Mouse (Mus musculus): ENCODE data around the gene Slc25a1. TPM values are rescaled to one million over a fixed set of nuclear protein-coding genes. Genes with fewer than 3 reads are reported as not detected.
"Not testable (repeated sequence)": the region's sequence is repeated elsewhere in the genome, so short reads cannot be mapped to it uniquely, and the experiment has no call there.

Slc25a1 gene
- 127 and 131 TPM in 2 replicates for polyA plus RNA-seq (2014; fragmentation: Nextera tagmentation; extraction: Ambion mirVana)

DNA sequence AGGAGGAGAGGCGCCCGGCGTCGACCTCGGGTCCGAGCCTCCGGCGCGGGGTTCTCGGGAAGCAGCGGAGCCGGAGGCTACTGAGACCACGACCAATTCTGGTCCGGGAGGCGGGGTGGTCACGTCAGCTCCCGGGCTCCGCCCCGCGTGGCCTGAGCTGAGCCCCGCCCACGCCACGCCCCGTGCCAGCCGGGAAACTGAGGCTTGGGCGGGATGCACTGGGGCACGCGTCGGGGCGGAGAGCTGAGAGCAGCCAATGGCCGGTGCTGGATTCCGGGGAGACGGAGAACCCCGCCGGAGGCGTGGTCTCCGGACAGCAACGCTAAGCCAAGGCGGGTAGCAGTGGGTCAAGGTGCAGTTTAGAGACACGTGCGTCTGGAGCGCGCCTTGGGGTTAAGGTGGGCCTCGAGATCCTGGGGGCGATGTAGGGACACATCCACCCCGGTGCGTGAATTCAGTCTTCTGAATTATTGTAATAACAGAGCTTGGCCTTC, at the start of gene Slc25a1:
Gene Slc25a1 (minus strand): TSS at position 133 of the 494 bp plus-strand sequence.
- Histone ChIP-seq H3K9me3 (ENCODE audit: control insufficient read depth, low read length) (no peaks in the 10 kb centered on the region), H3K4me2 (ENCODE audit: low read depth) (peak within 1 kb of the TSS; percentile 75), H3K9ac (ENCODE audit: low read length) (peak within 1 kb of the TSS; percentile 77), H3K27me3 (ENCODE audit: control insufficient read depth, insufficient read depth, low read length) (no peaks in the 10 kb centered on the region), H3K36me3 (ENCODE audit: control insufficient read depth, insufficient read depth, low read length) (peaks cover 2% of the 10 kb centered on the region; the same call in 1 of the 2 replicates), H3K27ac (ENCODE audit: low read depth, low read length) (peak within 1 kb of the TSS; percentile 80), H3K4me1 (ENCODE audit: control insufficient read depth, insufficient read depth, low read length) (peaks cover 3% of the 10 kb centered on the region; the same call in 1 of the 2 replicates), H3K4me3 (ENCODE audit: low read depth, low read length) (peak within 1 kb of the TSS; percentile 81)
- DNase-seq (ENCODE audit: low spot score) = peak; percentile 87
- under 1% methylated on average over 46 of the region's 47 CpGs for WGBS
- peak; percentile 87 for ATAC-seq (ENCODE audit: insufficient read depth, low FRiP score, low TSS enrichment)

DNA sequence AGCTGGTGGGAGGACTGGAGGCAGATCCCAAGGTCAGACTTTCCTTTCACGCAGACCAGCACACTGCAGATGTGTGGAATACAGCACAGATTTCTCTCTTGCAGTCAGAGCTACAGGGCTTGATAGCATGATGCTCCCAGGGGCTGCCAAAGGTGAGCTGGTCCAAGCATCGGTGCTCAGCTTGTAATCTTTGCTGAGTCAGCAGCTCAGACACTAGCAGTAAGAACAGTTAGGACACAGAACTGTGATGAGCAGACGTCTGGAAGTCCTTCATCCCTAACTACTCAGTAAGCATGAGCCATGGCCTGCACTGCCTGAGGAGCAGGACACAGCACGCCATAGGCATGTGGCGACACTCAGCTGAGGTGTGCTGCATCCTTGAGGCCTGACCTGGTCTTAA, 43.8 kb upstream of the Slc25a1 start:
- WGBS = 79% methylated on average over 5 of the region's 5 CpGs
- H3K4me3 ChIP-seq (ENCODE audit: low read depth, low read length) = no peak overlapping the region
- H3K9ac ChIP-seq (ENCODE audit: low read length) = no peak overlapping the region
- no peaks in the 10 kb centered on the region for H3K27me3 ChIP-seq (ENCODE audit: control insufficient read depth, insufficient read depth, low read length)
- no peaks in the 10 kb centered on the region for H3K9me3 ChIP-seq (ENCODE audit: control insufficient read depth, low read length)
- no peaks in the 10 kb centered on the region for H3K4me1 ChIP-seq (ENCODE audit: control insufficient read depth, insufficient read depth, low read length)
- ATAC-seq (ENCODE audit: insufficient read depth, low FRiP score, low TSS enrichment) (no peak), DNase-seq (ENCODE audit: low spot score) (no peak)
- H3K4me2 ChIP-seq (ENCODE audit: low read depth) = no peak overlapping the region
- no peaks in the 10 kb centered on the region for H3K36me3 ChIP-seq (ENCODE audit: control insufficient read depth, insufficient read depth, low read length)
- no peak overlapping the region for H3K27ac ChIP-seq (ENCODE audit: low read depth, low read length)

DNA sequence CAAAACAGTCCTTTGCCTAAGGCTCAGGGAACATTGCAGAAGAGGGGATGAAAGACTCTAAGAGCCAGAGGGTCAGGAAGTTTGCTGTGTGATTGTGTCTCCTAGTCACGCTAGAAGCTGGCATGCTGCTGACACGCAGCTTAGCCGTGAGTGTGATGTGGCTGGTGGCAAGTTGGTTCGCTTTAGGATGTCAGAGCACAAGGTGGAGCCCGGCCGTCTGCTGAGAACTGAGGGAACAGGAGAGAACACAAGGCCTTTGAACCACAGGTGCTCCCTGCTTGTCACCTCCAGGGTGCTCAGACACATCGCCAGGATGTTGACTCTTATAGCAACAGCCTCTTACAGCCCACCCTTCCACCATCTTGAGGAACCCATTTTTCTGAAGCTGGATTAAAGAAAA, 34.1 kb upstream of the Slc25a1 start:
- H3K36me3 ChIP-seq (ENCODE audit: control insufficient read depth, insufficient read depth, low read length) = no peaks in the 10 kb centered on the region
- no peak overlapping the region for H3K4me2 ChIP-seq (ENCODE audit: low read depth)
- no peak overlapping the region for H3K9ac ChIP-seq (ENCODE audit: low read length)
- no peak overlapping the region for H3K27ac ChIP-seq (ENCODE audit: low read depth, low read length)
- H3K4me3 ChIP-seq (ENCODE audit: low read depth, low read length) = no peak overlapping the region
- no peak for DNase-seq (ENCODE audit: low spot score)
- H3K9me3 ChIP-seq (ENCODE audit: control insufficient read depth, low read length) = no peaks in the 10 kb centered on the region
- no peak for ATAC-seq (ENCODE audit: insufficient read depth, low FRiP score, low TSS enrichment)
- H3K27me3 ChIP-seq (ENCODE audit: control insufficient read depth, insufficient read depth, low read length) = no peaks in the 10 kb centered on the region
- WGBS = 85% methylated on average over 7 of the region's 7 CpGs
- H3K4me1 ChIP-seq (ENCODE audit: control insufficient read depth, insufficient read depth, low read length) = no peaks in the 10 kb centered on the region

DNA sequence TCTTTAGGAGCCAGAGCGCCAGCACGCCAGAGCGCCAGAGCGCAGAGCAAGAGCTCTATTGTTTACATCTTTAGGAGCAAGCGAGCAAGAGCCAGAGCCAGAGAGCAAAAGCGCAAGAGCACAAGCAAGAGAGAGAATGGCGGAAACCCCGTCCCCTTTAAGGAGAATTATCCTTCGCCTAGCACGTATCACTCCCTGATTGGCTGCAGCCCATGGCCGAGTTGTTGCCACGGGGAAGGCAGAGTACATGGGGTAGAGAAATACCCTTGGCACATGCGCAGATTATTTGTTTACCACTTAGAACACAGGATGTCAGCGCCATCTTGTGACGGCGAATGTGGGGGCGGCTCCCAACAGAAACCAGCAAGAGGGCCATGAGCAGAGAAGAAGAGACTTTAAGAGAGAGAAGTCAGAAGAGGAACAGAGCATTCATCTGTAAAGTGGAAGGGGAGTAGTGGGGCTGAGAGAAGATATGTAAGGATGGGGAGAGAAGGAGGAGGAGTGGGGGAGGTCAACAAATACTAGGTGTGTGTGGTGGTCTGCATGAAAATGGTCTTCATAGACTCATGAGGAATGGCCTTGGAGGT, 28.1 kb upstream of the Slc25a1 start:
- H3K4me2 ChIP-seq (ENCODE audit: low read depth); H3K27me3 ChIP-seq (ENCODE audit: control insufficient read depth, insufficient read depth, low read length); H3K27ac ChIP-seq (ENCODE audit: low read depth, low read length); H3K9me3 ChIP-seq (ENCODE audit: control insufficient read depth, low read length); H3K4me1 ChIP-seq (ENCODE audit: control insufficient read depth, insufficient read depth, low read length); H3K9ac ChIP-seq (ENCODE audit: low read length); H3K36me3 ChIP-seq (ENCODE audit: control insufficient read depth, insufficient read depth, low read length); ATAC-seq (ENCODE audit: insufficient read depth, low FRiP score, low TSS enrichment); H3K4me3 ChIP-seq (ENCODE audit: low read depth, low read length); DNase-seq (ENCODE audit: low spot score): not testable (repeated sequence)
- WGBS = 93% methylated on average over 16 of the region's 17 CpGs

DNA sequence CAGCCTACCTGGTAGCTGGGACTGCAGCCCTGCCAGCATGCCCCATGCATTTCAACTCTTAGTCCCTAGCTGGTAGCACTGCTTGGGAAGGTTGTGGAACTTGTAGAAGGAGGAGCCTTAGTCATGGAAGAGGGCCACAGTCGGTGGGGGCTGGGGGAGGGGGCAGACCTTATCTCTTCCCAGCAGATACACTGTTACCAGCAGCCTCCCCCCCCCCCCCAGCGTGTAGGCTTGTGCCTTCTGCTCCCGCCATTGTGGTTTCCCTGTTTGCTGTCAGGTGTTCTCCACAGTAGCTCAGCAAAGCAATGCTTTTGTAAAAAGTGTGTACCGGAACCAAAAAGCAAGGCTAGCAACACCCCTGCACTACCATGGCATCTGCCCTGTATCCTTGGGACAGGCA, 23.6 kb upstream of the Slc25a1 start:
- no peak overlapping the region for H3K4me3 ChIP-seq (ENCODE audit: low read depth, low read length)
- WGBS = 84% methylated on average over 4 of the region's 4 CpGs
- H3K4me2 ChIP-seq (ENCODE audit: low read depth) = no peak overlapping the region
- DNase-seq (ENCODE audit: low spot score) (no peak), ATAC-seq (ENCODE audit: insufficient read depth, low FRiP score, low TSS enrichment) (no peak)
- H3K27me3 ChIP-seq (ENCODE audit: control insufficient read depth, insufficient read depth, low read length) = no peaks in the 10 kb centered on the region
- no peak overlapping the region for H3K27ac ChIP-seq (ENCODE audit: low read depth, low read length)
- no peaks in the 10 kb centered on the region for H3K9me3 ChIP-seq (ENCODE audit: control insufficient read depth, low read length)
- H3K4me1 ChIP-seq (ENCODE audit: control insufficient read depth, insufficient read depth, low read length) = no peaks in the 10 kb centered on the region
- no peak overlapping the region for H3K9ac ChIP-seq (ENCODE audit: low read length)
- no peaks in the 10 kb centered on the region for H3K36me3 ChIP-seq (ENCODE audit: control insufficient read depth, insufficient read depth, low read length)

DNA sequence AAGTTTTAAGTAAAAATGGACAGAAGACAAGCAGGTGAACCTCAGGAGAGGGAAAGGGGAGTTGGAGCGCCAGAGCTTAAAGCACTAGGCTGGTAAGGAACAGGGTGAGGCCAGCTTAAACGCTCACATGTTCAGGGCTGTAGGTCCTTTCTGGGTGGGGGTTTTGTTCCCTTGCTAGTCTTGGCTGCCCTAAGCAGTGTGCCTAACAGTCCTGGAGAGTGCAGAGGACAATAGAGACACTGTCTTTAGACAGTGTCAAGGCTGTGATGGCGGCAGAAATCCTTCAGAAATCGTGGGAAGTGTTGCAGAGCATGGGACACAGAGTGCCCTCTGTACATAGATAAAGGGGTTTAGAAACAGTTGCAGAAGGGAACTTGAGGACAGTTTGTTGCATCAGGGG, 22.0 kb upstream of the Slc25a1 start:
- Histone ChIP-seq H3K4me2 (ENCODE audit: low read depth) (no peak overlapping the region), H3K4me3 (ENCODE audit: low read depth, low read length) (no peak overlapping the region)
- WGBS = 63% methylated on average over 4 of the region's 4 CpGs

GRCm38 (mm10) chr16:17949421-17949877, 21.4 kb upstream of the Slc25a1 start:
- H3K27ac ChIP-seq (ENCODE audit: low read depth, low read length) = no peak overlapping the region
- DNase-seq (ENCODE audit: low spot score) (peak; percentile 54), ATAC-seq (ENCODE audit: insufficient read depth, low FRiP score, low TSS enrichment) (peak; percentile 60; the same call in 1 of the 2 replicates)
- H3K27me3 ChIP-seq (ENCODE audit: control insufficient read depth, insufficient read depth, low read length) = no peaks in the 10 kb centered on the region
- 0 out of 2 replicates have a peak overlapping the region, but pooled peaks have one; percentile 8 for H3K9ac ChIP-seq (ENCODE audit: low read length)
- no peak overlapping the region for H3K4me3 ChIP-seq (ENCODE audit: low read depth, low read length)
- H3K4me2 ChIP-seq (ENCODE audit: low read depth) = no peak overlapping the region
- no peaks in the 10 kb centered on the region for H3K4me1 ChIP-seq (ENCODE audit: control insufficient read depth, insufficient read depth, low read length)
- H3K9me3 ChIP-seq (ENCODE audit: control insufficient read depth, low read length) = no peaks in the 10 kb centered on the region
- WGBS = 38% methylated on average over 2 of the region's 2 CpGs
- no peaks in the 10 kb centered on the region for H3K36me3 ChIP-seq (ENCODE audit: control insufficient read depth, insufficient read depth, low read length)

More for the DNA sequence above, 22.0 kb upstream of the Slc25a1 start:
- Histone ChIP-seq H3K27ac (ENCODE audit: low read depth, low read length) (peak overlapping the region; percentile 17; the same call in 1 of the 2 replicates), H3K9me3 (ENCODE audit: control insufficient read depth, low read length) (no peaks in the 10 kb centered on the region), H3K36me3 (ENCODE audit: control insufficient read depth, insufficient read depth, low read length) (no peaks in the 10 kb centered on the region), H3K9ac (ENCODE audit: low read length) (no peak overlapping the region), H3K27me3 (ENCODE audit: control insufficient read depth, insufficient read depth, low read length) (no peaks in the 10 kb centered on the region), H3K4me1 (ENCODE audit: control insufficient read depth, insufficient read depth, low read length) (no peaks in the 10 kb centered on the region)
- DNase-seq (ENCODE audit: low spot score) (no peak), ATAC-seq (ENCODE audit: insufficient read depth, low FRiP score, low TSS enrichment) (no peak)

DNA sequence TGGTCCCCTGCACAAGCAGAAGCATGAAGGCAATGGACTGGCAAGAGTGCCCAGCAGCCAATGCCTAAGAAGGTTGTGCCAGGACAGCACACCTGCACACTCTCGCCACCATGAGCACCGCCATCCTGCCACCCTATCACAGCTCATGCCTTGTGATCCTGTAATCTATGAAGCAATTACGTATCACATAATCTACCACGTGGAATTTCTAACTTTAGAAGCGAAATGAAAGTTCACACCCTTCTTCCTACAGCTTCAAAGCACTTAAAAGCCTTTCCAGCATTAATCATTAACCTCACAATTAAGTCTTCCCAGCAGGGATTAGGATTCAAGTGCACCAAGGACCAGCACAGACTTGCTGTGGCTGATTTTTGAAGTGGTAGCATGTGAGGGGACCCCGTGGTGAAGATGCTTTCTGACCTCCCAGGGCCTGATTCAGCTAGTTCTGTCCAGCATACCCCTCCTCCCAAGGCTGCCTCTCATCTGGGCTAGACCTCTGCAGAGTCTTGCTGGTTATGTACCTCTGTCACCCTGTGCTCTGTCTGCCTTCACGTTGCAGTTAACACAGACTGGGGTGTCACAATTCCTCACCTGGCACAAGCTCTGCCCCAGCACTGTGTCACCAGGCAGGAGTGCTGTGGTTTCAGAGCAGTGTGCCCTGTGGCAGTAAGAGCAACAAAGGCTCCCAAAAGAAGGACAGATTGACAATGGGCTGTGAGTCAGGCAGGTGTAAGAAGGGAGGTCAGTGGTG, 17.2 kb upstream of the Slc25a1 start:
- no peak for DNase-seq (ENCODE audit: low spot score)
- Histone ChIP-seq H3K36me3 (ENCODE audit: control insufficient read depth, insufficient read depth, low read length) (no peaks in the 10 kb centered on the region), H3K9ac (ENCODE audit: low read length) (no peak overlapping the region), H3K4me1 (ENCODE audit: control insufficient read depth, insufficient read depth, low read length) (no peaks in the 10 kb centered on the region), H3K27ac (ENCODE audit: low read depth, low read length) (no peak overlapping the region), H3K9me3 (ENCODE audit: control insufficient read depth, low read length) (no peaks in the 10 kb centered on the region), H3K27me3 (ENCODE audit: control insufficient read depth, insufficient read depth, low read length) (no peaks in the 10 kb centered on the region), H3K4me2 (ENCODE audit: low read depth) (no peak overlapping the region), H3K4me3 (ENCODE audit: low read depth, low read length) (no peak overlapping the region)
- 53% methylated on average over 7 of the region's 7 CpGs for WGBS
- ATAC-seq (ENCODE audit: insufficient read depth, low FRiP score, low TSS enrichment) = no peak

All from neural tube, embryonic 11.5 days (tissue).